ENCODE assay signal across 9 mouse cellular contexts in the genomic region with DNA sequence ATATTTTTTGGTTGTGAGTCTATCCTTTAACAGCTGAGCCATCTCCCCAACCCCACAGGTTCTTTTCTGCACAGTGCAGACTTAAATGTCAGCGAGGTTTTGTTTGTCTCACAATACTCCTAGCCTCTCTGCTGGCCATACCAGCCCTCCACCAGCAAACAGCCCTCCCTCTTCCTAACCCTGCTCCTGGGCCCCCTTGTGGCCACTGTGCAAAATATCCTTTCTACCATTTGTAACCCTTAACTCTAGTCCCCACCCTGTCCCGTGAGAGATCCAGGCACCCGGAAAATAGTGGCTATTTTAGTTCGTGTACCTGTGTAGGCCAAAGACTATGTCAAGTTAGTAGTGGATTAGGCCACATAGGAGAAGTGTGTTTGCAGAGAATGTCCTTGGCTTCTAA. TPM values are rescaled to one million over a fixed set of nuclear protein-coding genes. Genes with fewer than 3 reads are reported as not detected.
A peak's percentile ranks its signal among the peaks of the same experiment; 100 is the strongest.
DNase-seq lines count a peak whose midpoint lies in the region; ATAC-seq and TF ChIP-seq lines count a peak whose summit lies in the region.
"Had no signal": no experiment of that assay in that cellular context is flagged by ENCODE, and none has a peak within 500 bp of the region (broad histone marks: within the 10 kb centered on the region; RNA-seq: fewer than 3 reads in every experiment).

No protein-coding gene starts in this region.

- H3K4me3 ChIP-seq in testis, adult 2 months (ENCODE audit: control insufficient read depth, low read depth, low read length), result no peak overlapping the region

- peak; percentile 47; the same call in 1 of the 2 replicates for TF ChIP-seq CTCF in testis, adult 2 months (IDR thresholded peaks at IDR 0.05; ENCODE audit: control insufficient read depth, insufficient read depth, insufficient replicate concordance, low read depth, low read length)

- H3K4me1 ChIP-seq in testis, adult 2 months (ENCODE audit: control insufficient read depth, insufficient read depth, low read length), result no peaks in the 10 kb centered on the region

- peak; percentile 89 for ATAC-seq in erythroid progenitor cell, adult 5-6 weeks (replicated peaks; ENCODE audit: low FRiP score, poor library complexity, severe bottlenecking)
- ATAC-seq: Patski had no signal

- no peaks in the 10 kb centered on the region for H3K27me3 ChIP-seq in testis, adult 2 months (ENCODE audit: control insufficient read depth, insufficient read depth, low read length)

- H3K36me3 ChIP-seq in testis, adult 2 months (ENCODE audit: control insufficient read depth, insufficient read depth, low read length), result no peaks in the 10 kb centered on the region

- no peak for TF ChIP-seq POLR2A in testis, adult 2 months (IDR thresholded peaks at IDR 0.05; ENCODE audit: control insufficient read depth, low read depth, low read length)

- H3K27ac ChIP-seq in testis, adult 2 months (ENCODE audit: control insufficient read depth, insufficient read depth, low read depth, low read length), result no peak overlapping the region

- peak; percentile 71 to 73 for DNase-seq in cerebellum, postnatal 10 days
- DNase-seq in cerebellum, adult 11-12 months, result no peak
- DNase-seq in testis, postnatal 14 days (ENCODE audit: low spot score), result no peak
- DNase-seq in kidney, postnatal 36 days, result peak; percentile 34 to 82
- DNase-seq in mesoderm, embryonic 11.5 days (ENCODE audit: low read depth, low spot score), result peak; percentile 67
- peak; percentile 68 for DNase-seq in thymus, postnatal 25 days

RNA-seq across cellular contexts. Expression of gene Cpne7, which starts 6.5 kb away (rescaled TPM):
- 1.1 and 1.3 TPM in 2 replicates for polyA plus RNA-seq in testis, adult 2 months (2012; rRNA removed)
- not detected in 2 replicates for total RNA-seq in erythroid progenitor cell, adult 5-6 weeks (2015; ENCODE audit: low replicate concordance)
- total RNA-seq in erythroid progenitor cell, adult 5-6 weeks (2017; ENCODE audit: low replicate concordance), result not detected in 2 replicates

RNA-seq across cellular contexts. Expression of gene Rpl13, which starts 8.5 kb away (rescaled TPM):
- 834 and 1,155 TPM in 2 replicates for polyA plus RNA-seq in testis, adult 2 months (2012; rRNA removed)
- 320 and 376 TPM in 2 replicates for total RNA-seq in erythroid progenitor cell, adult 5-6 weeks (2015; ENCODE audit: low replicate concordance)
- total RNA-seq in erythroid progenitor cell, adult 5-6 weeks (2017; ENCODE audit: low replicate concordance), result 611 and 691 TPM in 2 replicates

RNA-seq across cellular contexts. Expression of gene Sult5a1, which starts 47.5 kb away (rescaled TPM):
- polyA plus RNA-seq in testis, adult 2 months (2012; rRNA removed), result 3.8 and 5.2 TPM in 2 replicates
- not detected in 2 replicates for total RNA-seq in erythroid progenitor cell, adult 5-6 weeks (2015; ENCODE audit: low replicate concordance)
- not detected in 2 replicates for total RNA-seq in erythroid progenitor cell, adult 5-6 weeks (2017; ENCODE audit: low replicate concordance)

RNA-seq across cellular contexts. Expression of gene Spg7, which starts 47.9 kb away (rescaled TPM):
- polyA plus RNA-seq in testis, adult 2 months (2012; rRNA removed), result 101 and 124 TPM in 2 replicates
- total RNA-seq in erythroid progenitor cell, adult 5-6 weeks (2015; ENCODE audit: low replicate concordance), result 63.4 and 71.7 TPM in 2 replicates
- total RNA-seq in erythroid progenitor cell, adult 5-6 weeks (2017; ENCODE audit: low replicate concordance), result 50.3 and 65.2 TPM in 2 replicates

Comparison
In these comparisons a context has a peak if more than half of its experiments do, and no peak if none do; other contexts are left out.
1. DNase-seq: peak in cerebellum, postnatal 10 days (2 of 2), kidney, postnatal 36 days (2 of 2), mesoderm, embryonic 11.5 days (single experiment) and thymus, postnatal 25 days (single experiment); none in cerebellum, adult 11-12 months (single experiment) and testis, postnatal 14 days (single experiment).